Mouse (Mus musculus): ENCODE data around the gene Aldoart2.
"Not testable (repeated sequence)": the region's sequence is repeated elsewhere in the genome, so short reads cannot be mapped to it uniquely, and the experiment has no call there.

Aldoart2 gene

DNA sequence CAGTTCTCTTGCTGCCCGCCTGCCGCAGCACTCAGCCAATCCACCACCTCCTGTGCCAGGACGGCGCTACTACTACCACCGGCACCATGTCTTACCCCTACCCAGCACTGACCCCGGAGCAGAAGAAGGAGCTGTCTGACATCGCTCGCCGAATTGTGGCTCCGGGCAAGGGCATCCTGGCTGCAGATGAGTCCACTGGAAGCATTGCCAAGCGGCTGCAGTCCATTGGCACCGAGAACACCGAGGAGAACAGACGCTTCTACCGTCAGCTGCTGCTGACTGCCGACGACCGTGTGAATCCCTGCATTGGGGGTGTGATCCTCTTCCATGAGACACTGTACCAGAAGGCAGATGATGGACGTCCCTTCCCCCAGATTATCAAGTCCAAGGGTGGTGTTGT, at the start of gene Aldoart2:
TSS of gene Aldoart2 (plus strand) at position 34 of the 400 bp plus-strand sequence.
- DNase-seq (ENCODE audit: low read depth, low spot score): no peak

DNA sequence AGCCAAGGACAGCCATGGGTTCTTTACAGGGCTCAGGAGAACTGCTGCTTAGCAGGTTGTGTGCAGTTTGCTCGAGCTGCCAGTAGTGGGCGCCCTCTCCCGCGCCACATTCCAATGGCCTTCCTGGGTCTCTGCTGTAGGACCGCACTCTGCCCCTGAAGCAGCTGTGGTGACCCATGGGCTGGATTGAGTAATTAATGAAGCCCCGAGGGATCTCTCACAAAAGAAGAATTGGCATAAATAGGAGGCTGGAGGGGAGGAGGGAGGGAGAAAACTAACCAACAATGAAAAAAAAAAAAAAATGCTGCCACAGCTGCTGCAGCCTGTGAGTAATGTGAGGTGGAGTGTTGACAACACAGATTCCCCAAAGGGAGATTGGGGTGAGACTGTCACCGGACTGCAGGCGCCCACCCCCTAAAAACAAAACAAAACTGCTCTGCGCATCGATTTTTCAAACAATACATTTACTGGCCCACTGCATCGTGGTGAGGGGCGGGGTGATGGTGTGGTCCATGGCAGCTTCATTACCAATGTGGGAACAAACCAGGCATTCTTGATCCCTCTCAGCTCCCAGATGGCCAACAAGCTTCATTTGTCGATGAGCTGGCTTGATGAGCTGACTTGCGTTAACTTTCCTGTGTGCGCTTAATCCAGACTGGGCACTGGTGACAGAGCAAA, 46.8 kb upstream of the Aldoart2 start:
- DNase-seq (ENCODE audit: low read depth, low spot score): no peak

DNA sequence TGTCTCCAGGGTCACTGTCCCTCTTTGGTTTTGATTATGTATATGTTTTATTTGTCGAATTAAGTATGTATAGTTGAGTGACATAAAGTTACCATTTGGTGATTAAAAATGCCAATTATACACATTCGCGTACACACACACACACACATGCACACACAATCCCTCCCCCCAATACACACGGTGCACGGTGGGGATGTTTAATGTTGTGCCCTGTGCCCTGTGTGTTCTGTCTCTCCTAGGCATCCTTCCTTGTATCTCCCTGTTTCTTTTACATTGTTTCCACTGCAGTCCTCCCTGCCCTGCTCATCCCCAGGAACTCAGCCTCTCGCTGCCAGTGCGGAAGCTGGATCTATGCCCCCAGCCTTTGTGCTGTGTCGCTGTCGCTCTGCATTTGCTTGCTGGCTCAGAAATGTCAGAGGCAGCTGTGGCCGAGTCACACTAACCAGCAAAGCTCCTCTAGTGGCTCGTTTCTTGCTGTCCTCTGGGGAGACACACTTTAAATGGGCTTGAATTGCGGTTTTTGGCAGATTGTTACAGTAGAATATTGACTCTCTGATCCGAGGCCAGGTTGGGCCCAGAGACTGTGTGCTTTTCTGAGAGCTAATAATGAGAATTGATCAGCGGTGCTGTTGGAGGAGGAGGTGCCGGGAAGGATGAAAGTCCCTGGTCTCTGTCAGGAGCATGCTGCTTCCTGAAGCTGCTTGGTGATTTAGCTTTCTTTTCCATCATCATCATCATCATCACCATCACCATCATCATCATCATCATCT, 37.9 kb upstream of the Aldoart2 start:
- DNase-seq (ENCODE audit: low read depth, low spot score): no peak

DNA sequence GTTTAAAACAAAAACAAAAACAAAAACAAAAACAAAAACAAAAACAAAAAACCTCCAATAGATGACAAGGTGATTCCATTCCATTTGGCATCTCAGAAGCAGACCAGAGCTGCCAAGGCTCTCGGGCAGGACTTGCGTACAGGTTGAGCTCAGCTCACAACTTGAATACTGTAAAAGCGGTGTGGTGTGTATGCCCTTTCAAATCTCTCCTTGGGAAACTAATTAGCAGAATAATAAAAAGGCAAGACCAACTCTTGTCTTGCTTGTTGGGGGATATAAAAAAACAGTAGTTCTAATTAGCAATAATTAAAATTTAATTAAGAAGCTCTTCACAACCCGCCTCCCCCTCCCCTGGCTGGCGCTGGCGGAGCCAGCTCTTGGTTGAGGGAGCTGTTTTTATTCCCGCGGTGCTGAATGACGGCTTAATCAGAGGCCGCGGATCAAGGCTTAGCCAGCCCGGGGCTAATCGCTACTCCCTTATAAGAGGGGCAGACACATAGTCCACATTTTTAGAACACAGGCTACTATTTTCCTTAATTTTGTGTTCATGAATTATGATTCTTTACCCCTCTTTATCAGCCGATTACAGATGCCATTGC, 28.4 kb upstream of the Aldoart2 start:
- no peak for DNase-seq (ENCODE audit: low read depth, low spot score)

DNA sequence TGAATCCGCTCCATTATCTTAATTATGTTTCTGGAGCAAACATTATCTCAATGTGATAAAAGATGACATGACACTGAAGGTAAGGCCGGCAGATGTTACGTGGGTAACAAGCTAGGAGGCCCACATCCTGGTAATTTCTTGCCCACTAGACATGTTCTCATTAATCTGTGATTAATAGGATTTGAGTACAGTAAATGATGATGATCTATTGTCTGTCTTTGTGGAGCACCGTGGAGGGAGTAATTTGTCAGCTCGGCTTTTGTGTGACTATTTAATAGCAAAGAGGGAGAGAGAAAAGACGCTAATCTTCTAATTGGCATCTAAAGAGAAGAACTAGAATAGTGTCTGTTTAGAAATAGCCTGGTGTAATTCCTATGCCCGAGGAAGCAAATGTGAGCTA, 27.3 kb upstream of the Aldoart2 start:
- no peak for DNase-seq (ENCODE audit: low read depth, low spot score)

DNA sequence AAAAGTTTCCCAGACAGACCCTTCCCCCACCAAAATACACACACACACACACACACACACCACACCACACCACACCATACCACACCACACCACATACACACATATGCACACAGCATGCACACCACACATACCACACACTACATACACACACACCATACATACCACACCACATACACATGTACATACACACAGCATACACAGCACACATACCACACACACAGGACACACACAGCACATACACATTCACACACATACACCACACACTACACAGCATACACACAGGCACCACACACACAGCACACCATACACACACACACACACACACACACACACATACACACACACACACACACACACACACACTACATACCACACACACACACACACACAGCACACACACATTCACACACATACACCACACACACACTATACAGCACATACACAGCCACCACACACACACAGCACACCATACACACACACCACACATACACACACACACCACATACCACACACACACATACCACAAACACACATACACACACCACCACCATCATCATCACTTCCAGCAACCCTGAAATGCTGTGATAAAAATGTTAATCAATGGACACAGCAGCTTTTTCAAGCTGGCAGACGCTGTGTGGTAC, 26.6 kb upstream of the Aldoart2 start:
- DNase-seq (ENCODE audit: low read depth, low spot score): no peak

DNA sequence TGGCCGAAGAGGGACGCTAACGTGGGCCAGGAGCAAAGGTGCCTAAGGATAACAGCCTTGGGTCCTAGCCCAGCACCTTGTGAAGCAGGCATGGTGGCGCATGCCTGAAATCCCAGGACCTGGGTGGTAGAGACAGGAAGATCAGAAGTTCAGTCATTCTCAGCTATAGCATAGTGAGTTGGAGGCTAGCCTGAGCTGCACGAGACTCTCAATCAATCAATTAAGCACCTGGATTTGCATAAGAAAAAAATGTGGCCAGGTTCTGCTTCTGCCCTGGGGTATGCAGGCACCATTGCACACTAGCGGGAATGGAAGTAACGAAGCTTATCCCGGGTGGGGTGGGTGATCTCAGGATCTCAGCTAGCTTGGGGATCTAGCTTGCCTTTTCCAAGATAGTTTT, 25.9 kb upstream of the Aldoart2 start:
- no peak for DNase-seq (ENCODE audit: low read depth, low spot score)

DNA sequence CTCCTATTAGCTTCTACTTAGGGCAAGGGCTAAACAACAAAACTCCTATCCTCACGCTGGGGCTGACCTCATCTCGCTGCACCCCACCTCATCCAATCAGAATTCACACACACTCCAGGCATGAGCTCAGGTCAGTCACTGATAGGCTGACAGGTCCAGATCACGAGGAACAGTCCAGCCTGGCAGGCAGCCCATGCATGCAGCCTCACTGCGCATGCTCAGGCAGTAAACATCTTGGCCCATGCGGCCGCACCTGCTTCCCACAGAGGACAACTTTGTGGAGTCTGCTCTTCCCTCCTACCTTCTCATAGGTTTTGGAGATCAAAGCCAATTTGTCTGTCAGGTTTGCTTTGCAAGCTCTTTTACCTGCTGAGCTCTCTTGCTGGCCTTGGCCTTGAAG, 10.1 kb upstream of the Aldoart2 start:
- not testable (repeated sequence) for DNase-seq (ENCODE audit: low read depth, low spot score)

DNA sequence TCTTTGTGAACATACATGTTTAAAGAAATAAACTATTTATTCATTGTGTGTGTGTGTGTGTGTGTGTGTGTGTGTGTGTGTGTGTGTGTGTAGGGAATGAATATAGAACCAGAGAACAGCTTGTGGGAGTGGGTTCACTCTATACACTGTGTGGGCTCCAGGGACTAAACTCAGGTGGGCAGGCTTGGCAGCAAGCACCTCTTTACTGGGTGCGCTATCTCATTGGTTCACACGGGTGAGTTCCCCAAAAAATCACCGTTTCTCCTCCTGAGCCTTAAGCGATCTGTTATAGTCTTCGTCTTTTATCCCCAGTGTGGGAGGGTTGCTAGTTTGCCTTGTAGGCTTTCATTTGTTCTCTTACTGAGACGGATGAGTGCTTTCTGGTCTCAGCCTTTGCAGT, 7.2 kb upstream of the Aldoart2 start:
- no peak for DNase-seq (ENCODE audit: low read depth, low spot score)

DNA sequence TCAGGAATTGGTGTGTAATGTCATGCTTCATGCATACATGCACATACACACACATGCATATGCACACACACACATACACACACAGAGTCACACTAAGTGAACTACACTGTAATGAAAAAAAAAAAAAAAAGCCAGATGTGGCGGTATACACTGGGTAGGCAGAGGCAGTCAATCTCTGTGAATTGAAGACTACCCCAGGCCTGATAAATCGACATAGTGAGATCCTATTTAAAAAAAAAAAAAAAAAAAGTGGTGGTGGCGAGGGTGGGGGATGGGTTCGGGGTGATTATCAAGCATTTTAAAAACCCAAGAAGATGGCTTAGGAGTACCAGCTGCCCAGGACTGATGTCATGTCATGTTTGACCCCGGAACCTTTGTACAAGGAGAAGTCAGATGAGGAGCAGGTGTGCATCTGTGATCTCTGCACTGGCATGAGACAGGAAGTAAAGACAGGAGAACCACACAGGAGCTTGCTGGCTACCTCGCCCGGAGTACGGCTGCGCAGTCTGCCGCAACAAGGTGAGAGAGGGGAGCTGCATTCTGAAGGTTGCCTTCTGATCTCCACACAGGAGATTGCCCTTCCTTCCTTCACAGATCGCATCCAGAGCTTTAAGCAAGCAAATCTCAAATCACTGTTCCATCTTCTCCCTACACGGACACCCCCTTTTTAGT, 5.7 kb upstream of the Aldoart2 start:
- no peak for DNase-seq (ENCODE audit: low read depth, low spot score)

DNA sequence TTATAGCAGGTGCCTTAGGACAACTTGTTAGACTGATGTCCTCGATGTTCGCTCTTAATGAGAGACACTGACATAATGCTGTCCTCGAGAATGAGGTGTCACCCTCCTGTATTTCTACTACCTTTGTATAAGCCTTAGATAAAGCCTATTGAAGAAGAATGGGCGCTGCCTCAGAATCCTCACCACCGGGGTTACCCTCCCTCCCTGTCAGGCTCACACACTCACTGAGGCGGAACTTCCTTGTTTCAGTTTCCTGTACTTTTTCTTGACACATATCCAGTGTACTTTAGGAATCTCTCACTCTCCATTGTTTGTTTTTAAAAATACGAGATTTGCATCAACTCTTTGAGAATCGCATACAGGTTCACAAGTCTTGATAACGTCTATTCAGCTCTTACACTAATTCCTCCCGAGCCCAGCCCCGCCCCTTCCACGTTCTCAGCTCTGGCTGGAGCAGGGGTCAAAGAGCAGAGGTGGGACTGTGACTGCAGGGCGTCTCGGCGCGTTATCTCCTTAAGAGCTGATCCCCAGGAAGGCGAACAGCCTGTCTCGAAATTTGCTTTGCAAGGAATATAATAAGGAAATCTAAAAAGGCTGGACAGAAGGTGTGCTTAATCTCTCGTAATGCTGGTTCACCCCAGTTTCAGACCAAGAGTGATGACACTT, 4.9 kb upstream of the Aldoart2 start:
- DNase-seq (ENCODE audit: low read depth, low spot score): no peak

DNA sequence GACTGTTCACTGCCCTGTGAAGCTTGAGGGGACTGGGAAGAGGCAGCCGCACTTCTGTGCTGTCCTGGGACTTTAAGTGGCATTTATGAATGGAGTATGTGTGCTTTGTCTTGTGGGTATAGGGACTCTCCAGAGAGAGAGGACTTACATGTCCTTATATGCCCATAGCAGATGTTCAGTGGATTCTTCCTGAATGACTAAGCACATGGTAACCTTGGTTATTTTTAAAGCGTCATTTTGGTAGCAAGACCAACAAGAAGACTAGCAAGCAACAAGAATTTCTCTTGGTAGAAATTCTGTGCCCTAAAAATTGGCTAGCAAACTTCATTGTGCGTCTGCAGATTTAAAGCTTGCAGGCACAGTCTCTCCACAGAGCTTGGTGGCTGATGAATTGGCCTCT, 1.3 kb upstream of the Aldoart2 start:
- no peak for DNase-seq (ENCODE audit: low read depth, low spot score)

DNA sequence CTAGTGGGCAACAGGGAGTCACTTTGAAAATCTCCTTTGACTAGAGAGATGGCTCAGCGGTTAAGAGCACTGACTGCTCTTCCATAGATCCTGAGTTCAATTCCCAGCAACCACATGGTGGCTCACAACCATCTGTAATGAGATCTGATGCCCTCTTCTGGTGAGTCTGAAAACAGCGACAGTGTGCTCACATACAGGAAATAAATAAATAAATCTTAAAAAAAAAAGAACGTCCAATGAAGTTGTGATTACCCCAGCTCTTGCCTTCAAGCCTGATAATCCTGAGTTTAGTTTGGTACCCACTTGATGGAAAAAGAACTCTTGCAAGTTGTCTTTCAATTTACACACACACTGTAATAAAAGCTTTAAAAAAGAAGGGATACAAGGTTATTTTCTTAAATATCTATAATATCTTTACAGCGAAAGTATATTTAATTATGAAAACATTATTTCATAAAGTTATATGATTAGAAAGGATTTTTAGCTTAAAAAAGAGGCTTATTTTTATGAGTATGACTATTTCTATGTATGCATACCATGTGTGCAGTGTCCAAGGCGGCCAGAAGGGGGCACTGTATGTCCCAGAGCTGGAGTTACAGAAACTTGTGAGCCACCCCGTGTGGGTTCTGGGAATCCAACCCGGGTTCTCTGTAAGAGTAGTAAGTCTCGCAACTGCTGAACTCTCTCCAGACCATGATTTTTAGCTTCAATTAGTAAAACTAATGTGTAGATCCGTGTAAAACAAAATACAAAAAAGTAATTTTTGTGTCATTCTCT, 664 bp upstream of the Aldoart2 start:
- DNase-seq (ENCODE audit: low read depth, low spot score): no peak

DNA sequence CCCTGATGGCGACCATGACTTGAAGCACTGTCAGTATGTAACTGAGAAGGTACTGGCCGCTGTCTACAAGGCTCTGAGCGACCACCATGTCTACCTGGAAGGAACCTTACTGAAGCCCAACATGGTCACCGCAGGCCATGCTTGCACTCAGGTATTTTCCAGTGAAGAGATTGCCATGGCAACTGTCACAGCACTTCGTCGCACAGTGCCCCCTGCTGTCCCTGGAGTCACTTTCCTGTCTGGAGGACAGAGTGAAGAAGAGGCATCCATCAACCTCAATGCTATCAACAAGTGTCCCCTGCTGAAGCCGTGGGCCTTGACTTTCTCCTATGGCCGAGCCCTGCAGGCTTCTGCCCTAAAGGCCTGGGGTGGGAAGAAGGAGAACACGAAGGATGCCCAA, 828 bp downstream of the Aldoart2 start:
- DNase-seq (ENCODE audit: low read depth, low spot score): no peak

DNA sequence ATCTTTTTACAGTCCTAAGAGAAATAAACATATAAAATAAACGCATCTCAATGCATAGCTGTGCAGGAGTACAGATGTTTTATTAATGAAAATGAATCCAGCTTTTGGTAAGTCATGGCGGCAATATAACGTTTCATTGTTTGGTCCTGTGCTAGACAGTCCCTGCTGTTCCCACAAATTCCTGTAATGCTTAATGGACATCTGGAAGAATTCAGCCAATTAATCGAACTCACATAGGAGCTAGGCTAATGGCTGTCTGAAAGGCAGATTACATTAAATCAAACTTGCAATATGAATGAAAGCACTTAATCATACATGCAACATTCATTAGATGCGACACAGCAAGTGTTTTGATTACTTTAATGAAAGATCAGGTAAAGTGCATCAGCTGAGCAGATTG, 1.8 kb downstream of the Aldoart2 start:
- no peak for DNase-seq (ENCODE audit: low read depth, low spot score)

DNA sequence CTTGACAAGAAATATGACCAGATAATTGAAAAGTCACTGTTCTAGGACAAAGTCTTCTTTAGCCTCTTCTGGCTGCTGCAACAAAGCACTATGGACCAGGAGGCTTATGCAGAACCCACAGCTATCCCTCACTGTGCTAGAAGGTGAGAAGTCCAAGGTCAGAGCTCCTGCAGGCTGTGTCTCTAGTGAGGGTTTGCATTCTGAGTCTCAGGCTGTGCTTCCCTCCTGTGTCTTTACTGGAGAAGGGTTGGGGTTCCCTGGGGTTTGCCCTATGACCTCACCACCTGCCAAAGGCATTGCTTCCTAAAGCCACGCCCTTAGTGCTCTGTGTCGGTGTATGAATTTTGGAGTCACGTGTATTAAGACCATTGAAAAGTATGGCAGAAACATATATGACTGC, 3.4 kb downstream of the Aldoart2 start:
- DNase-seq (ENCODE audit: low read depth, low spot score): no peak

DNA sequence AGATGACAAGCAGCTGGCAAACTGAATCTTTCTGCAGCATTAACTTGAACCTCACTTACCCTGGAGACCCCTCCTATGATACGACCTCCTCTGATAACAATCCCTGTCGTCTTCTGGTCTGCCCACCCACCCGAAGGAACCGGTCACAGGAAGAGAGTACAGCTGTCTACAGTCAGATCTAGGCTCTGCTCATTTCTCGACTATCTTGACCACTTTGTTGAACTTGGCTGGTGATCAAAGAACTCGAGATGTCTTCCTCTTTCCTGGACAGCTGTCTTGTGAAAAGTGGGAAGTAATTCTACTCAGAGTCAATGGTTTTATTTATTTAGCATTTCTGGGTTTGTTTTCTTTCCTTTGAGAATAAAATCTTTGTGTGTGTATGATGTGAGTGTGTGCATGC, 4.6 kb downstream of the Aldoart2 start:
- DNase-seq (ENCODE audit: low read depth, low spot score): no peak

DNA sequence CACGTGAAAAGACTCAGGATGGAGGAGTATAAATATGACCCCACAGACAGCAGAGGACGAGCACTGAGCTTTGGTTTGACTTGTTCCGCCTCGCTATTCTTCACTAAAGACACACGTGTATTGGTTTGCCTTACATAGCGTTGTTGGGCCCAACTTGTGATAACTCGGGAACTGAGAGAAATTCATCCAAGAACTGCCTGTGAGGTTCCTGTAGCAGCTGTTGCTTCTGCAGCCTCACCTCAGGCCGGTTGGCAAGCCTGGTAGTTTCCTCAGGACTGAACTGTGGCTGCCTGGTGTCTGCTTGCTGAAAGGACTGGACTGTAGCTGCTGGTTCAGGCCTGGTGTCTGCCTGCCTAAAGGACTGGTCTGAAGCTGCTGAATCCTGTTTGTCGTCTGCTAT, 5.6 kb downstream of the Aldoart2 start:
- no peak for DNase-seq (ENCODE audit: low read depth, low spot score)

DNA sequence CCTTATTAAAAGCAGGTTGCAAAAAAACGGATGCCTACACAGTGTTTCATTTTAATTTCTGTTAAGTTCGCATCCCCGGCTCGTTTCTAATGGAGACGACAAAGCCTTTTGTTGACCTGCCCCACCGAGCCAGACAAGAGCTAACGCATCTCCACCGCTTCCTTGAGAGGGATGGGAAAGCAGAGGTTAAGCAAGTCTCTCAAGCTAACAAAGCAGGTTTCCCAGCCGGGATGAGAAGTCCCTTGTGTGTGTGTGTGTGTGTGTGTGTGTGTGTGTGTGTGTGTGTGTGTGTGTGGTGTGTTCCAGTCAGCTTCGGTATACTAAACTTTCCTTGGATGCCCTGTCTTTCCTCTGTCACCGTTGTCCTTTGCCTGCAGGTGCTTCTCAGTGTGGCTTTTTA, 6.1 kb downstream of the Aldoart2 start:
- no peak for DNase-seq (ENCODE audit: low read depth, low spot score)

DNA sequence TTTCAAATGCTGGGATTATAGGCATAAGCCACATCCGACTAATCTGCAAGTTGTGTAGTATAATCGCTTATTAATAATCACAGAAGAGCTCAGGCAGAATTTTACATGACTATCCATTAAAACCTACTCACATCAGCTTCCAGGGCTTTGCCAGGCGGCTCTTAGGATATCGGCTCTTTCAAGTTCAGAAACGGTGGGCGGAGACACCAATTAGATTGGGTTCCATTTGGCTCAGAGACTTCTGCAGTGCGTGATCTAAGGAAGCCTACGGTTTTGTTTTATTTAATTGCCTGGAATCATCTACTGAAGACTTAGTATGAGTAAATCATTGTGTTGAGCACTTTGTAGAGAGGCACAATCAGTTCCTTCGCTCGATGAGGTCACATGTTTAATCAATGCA, 6.6 kb downstream of the Aldoart2 start:
- no peak for DNase-seq (ENCODE audit: low read depth, low spot score)

DNA sequence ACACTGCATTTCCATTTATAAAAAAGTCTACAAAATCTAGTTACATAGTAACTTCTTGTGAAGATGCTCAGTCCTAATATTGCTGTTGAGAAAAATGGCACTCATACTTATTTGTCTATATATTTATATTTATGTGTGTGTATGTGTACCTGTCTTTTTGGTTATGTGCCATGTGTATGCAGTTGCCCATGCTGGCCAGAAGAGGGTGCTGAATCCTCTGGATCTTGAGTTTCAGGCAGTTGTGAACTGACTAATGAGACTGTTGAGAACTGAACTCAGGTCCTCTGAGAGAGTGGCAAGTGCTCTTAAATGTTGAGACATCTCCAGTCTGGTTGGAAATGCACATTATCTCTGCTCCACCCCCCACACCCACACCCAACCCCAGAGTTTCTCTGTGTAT, 8.1 kb downstream of the Aldoart2 start:
- DNase-seq (ENCODE audit: low read depth, low spot score): no peak

Data from brain, embryonic 18.5 days (tissue).